Mouse (Mus musculus) left cerebral cortex, adult 6 months (tissue): ENCODE results near the gene Naa16. TPM values are rescaled to one million over a fixed set of nuclear protein-coding genes. Genes with fewer than 3 reads are reported as not detected.

Experiments used
- long read RNA-seq, 2 experiments: library from polyadenylated mRNA; unstranded; transcript quantifications; one replicate each; pipeline ENCODE4 v2.0.0; 2019 to 2020
- polyA plus RNA-seq: library from polyadenylated mRNA; unstranded; fragments of <200 nt; fragmentation: Nextera tagmentation; gene quantifications from 2 replicates; pipeline ENCODE4 v1.2.3, GENCODE M21; 2021

The Naa16 gene
- polyA plus RNA-seq, result 6.0 and 6.5 TPM in 2 replicates
- long read RNA-seq, experiment 1, full-length matches to known transcripts, result 1 of 31 reads
- long read RNA-seq, experiment 1, partial matches to known transcripts, result 17 of 31 reads
- long read RNA-seq, experiment 1, other reads (novel, unspliced or antisense), result 13 of 31 reads
- long read RNA-seq, experiment 2, partial matches to known transcripts, result 2 of 3 reads
- long read RNA-seq, experiment 2, other reads (novel, unspliced or antisense), result 1 of 3 reads

GRCm38 (mm10) chr14:79390265-79390926, at the start of gene Naa16:
Gene Naa16 (minus strand): TSS chr14:79390778.

GRCm38 (mm10) chr14:79425979-79426729, 35.6 kb upstream of the Naa16 start, which contains the start of gene Kbtbd7:
Gene Kbtbd7 (plus strand): TSS chr14:79426511.

GRCm38 (mm10) chr14:79397321-79398122, 6.9 kb upstream of the Naa16 start, which contains the start of gene Mtrf1:
Gene Mtrf1 (plus strand): TSS chr14:79397772.

GRCm38 (mm10) chr14:79301466-79301875, 89.1 kb downstream of the Naa16 start, which contains the start of gene Rgcc:
Gene Rgcc (minus strand): TSS chr14:79301645.

Other genes starting within 250 kb of the Naa16 start
- not detected in 2 replicates for gene Zfp957, start 143.4 kb downstream of the Naa16 start, polyA plus RNA-seq
- 116 and 143 TPM in 2 replicates for gene Rgcc, start 89.1 kb downstream of the Naa16 start, polyA plus RNA-seq
- 9.1 and 11.3 TPM in 2 replicates for gene Mtrf1, start 7.0 kb upstream of the Naa16 start, polyA plus RNA-seq
- 10.3 and 12.0 TPM in 2 replicates for gene Kbtbd7, start 35.7 kb upstream of the Naa16 start, polyA plus RNA-seq
- gene Kbtbd6, start 61.1 kb upstream of the Naa16 start, polyA plus RNA-seq, result 0.92 and 0.95 TPM in 2 replicates
- 1.4 and 2.2 TPM in 2 replicates for gene Elf1, start 90.4 kb upstream of the Naa16 start, polyA plus RNA-seq
- 23.4 and 38.9 TPM in 2 replicates for gene Wbp4, start 90.7 kb upstream of the Naa16 start, polyA plus RNA-seq
- gene Sugt1, start 196.9 kb upstream of the Naa16 start, polyA plus RNA-seq, result 107 and 162 TPM in 2 replicates